Mouse (Mus musculus): ENCODE measurements around the gene Emg1. TPM values are rescaled to one million over a fixed set of nuclear protein-coding genes. Genes with fewer than 3 reads are reported as not detected.

Emg1 gene
- polyA plus RNA-seq, 1 experiment: 118 TPM

DNA sequence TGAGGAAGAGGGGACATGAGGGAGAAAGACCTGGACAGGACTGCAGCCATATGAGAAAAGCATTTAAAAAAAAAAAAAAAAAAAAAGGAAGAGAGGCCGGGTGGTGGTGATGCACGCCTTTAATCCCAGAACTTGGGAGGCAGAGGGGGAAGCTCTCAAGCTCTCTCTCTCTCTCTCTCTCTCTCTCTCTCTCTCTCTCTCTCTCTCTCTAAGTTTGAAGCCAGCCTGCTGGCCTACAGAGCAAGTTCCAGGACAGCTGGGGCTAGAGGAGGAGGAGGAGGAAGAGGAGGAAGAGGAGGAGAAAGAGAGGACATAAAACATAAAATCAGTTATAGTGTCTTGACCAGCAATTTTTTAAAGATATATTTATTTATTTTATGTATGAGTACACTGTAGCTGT lies 53.9 kb downstream of the Emg1 start:
- H3K4me1 ChIP-seq (ENCODE audit: control insufficient read depth, insufficient read depth, low read length): no peaks in the 10 kb centered on the region
- H3K9ac ChIP-seq (ENCODE audit: low read depth, poor library complexity, severe bottlenecking): no peak overlapping the region
- no peaks in the 10 kb centered on the region for H3K27me3 ChIP-seq (ENCODE audit: control insufficient read depth, insufficient read depth, low read length, poor library complexity, severe bottlenecking)
- H3K9me3 ChIP-seq (replicated peaks; ENCODE audit: control insufficient read depth, insufficient read depth, low read length, poor library complexity, severe bottlenecking): peaks cover 4% of the 10 kb centered on the region
- no peak overlapping the region for H3K27ac ChIP-seq (ENCODE audit: insufficient read depth, low read length)
- TF ChIP-seq POLR2A (IDR thresholded peaks at IDR 0.05; ENCODE audit: insufficient read depth, low read length) (no peak), EP300 (IDR thresholded peaks at IDR 0.05; ENCODE audit: insufficient read depth, low read depth, low read length) (no peak), CTCF (IDR thresholded peaks at IDR 0.05; ENCODE audit: low read depth, low read length) (no peak)
- no peak overlapping the region for H3K4me3 ChIP-seq (ENCODE audit: low read depth, low read length)
- no peaks in the 10 kb centered on the region for H3K36me3 ChIP-seq (ENCODE audit: control insufficient read depth, insufficient read depth, low read length, poor library complexity, severe bottlenecking)

- H3K4me1 ChIP-seq (ENCODE audit: control insufficient read depth, insufficient read depth, low read length): no peaks in the 10 kb centered on the region
- no peak overlapping the region for H3K27ac ChIP-seq (ENCODE audit: insufficient read depth, low read length)
- peaks cover 8% of the 10 kb centered on the region for H3K9me3 ChIP-seq (replicated peaks; ENCODE audit: control insufficient read depth, insufficient read depth, low read length, poor library complexity, severe bottlenecking)
- no peak overlapping the region for H3K9ac ChIP-seq (ENCODE audit: low read depth, poor library complexity, severe bottlenecking)
- no peak overlapping the region for H3K4me3 ChIP-seq (ENCODE audit: low read depth, low read length)
- no peaks in the 10 kb centered on the region for H3K36me3 ChIP-seq (ENCODE audit: control insufficient read depth, insufficient read depth, low read length, poor library complexity, severe bottlenecking)
- TF ChIP-seq EP300 (IDR thresholded peaks at IDR 0.05; ENCODE audit: insufficient read depth, low read depth, low read length) (no peak), CTCF (IDR thresholded peaks at IDR 0.05; ENCODE audit: low read depth, low read length) (no peak), POLR2A (IDR thresholded peaks at IDR 0.05; ENCODE audit: insufficient read depth, low read length) (no peak)
- H3K27me3 ChIP-seq (ENCODE audit: control insufficient read depth, insufficient read depth, low read length, poor library complexity, severe bottlenecking): no peaks in the 10 kb centered on the region; the same call in 1 of the 2 replicates
Observed at GRCm38 (mm10) chr6:124655893-124656292, 56.1 kb downstream of the Emg1 start.

Other genes starting within 250 kb of the Emg1 start
- gene Clstn3, start 247.4 kb downstream of the Emg1 start, polyA plus RNA-seq (2011; ENCODE audit: insufficient read depth, insufficient read length, low read depth, missing spikeins): 17.1 and 25.6 TPM in 2 replicates
- 0.79 and 1.3 TPM in 2 replicates for gene C1rl, start 219.1 kb downstream of the Emg1 start, polyA plus RNA-seq (2011; ENCODE audit: insufficient read depth, insufficient read length, low read depth, missing spikeins)
- 0.27 TPM in 1 of 2 replicates, not detected in the other for gene C1ra, start 199.8 kb downstream of the Emg1 start, polyA plus RNA-seq (2011; ENCODE audit: insufficient read depth, insufficient read length, low read depth, missing spikeins)
- 3.4 and 3.9 TPM in 2 replicates for gene C1s1, start 169.8 kb downstream of the Emg1 start, polyA plus RNA-seq (2011; ENCODE audit: insufficient read depth, insufficient read length, low read depth, missing spikeins)
- not detected in 2 replicates for gene C1rb, start 141.9 kb downstream of the Emg1 start, polyA plus RNA-seq (2011; ENCODE audit: insufficient read depth, insufficient read length, low read depth, missing spikeins)
- gene C1s2, start 76.1 kb downstream of the Emg1 start, polyA plus RNA-seq (2011; ENCODE audit: insufficient read depth, insufficient read length, low read depth, missing spikeins): 0.49 TPM in 1 of 2 replicates, not detected in the other
- gene Lpcat3, start 49.2 kb downstream of the Emg1 start, polyA plus RNA-seq (2011; ENCODE audit: insufficient read depth, insufficient read length, low read depth, missing spikeins): 69.3 and 73.8 TPM in 2 replicates
- gene Phb2, start 158 bp upstream of the Emg1 start, polyA plus RNA-seq (2011; ENCODE audit: insufficient read depth, insufficient read length, low read depth, missing spikeins): 329 and 331 TPM in 2 replicates
- 15.4 and 32.3 TPM in 2 replicates for gene Ptpn6, start 26.5 kb upstream of the Emg1 start, polyA plus RNA-seq (2011; ENCODE audit: insufficient read depth, insufficient read length, low read depth, missing spikeins)
- 93.5 and 105 TPM in 2 replicates for gene Grcc10, start 29.2 kb upstream of the Emg1 start, polyA plus RNA-seq (2011; ENCODE audit: insufficient read depth, insufficient read length, low read depth, missing spikeins)
- 0.59 TPM in 1 of 2 replicates, not detected in the other for gene Gm45234, start 43.8 kb upstream of the Emg1 start, polyA plus RNA-seq (2011; ENCODE audit: insufficient read depth, insufficient read length, low read depth, missing spikeins)
- 32.0 and 35.2 TPM in 2 replicates for gene Atn1, start 44.3 kb upstream of the Emg1 start, polyA plus RNA-seq (2011; ENCODE audit: insufficient read depth, insufficient read length, low read depth, missing spikeins)
- 7.4 and 8.3 TPM in 2 replicates for gene Eno2, start 57.5 kb upstream of the Emg1 start, polyA plus RNA-seq (2011; ENCODE audit: insufficient read depth, insufficient read length, low read depth, missing spikeins)
- 0.84 TPM in 1 of 2 replicates, not detected in the other for gene Lrrc23, start 67.5 kb upstream of the Emg1 start, polyA plus RNA-seq (2011; ENCODE audit: insufficient read depth, insufficient read length, low read depth, missing spikeins)
- 4.6 and 5.4 TPM in 2 replicates for gene Spsb2, start 96.5 kb upstream of the Emg1 start, polyA plus RNA-seq (2011; ENCODE audit: insufficient read depth, insufficient read length, low read depth, missing spikeins)
- gene Tpi1, start 102.1 kb upstream of the Emg1 start, polyA plus RNA-seq (2011; ENCODE audit: insufficient read depth, insufficient read length, low read depth, missing spikeins): 377 and 389 TPM in 2 replicates
- gene Usp5, start 117.3 kb upstream of the Emg1 start, polyA plus RNA-seq (2011; ENCODE audit: insufficient read depth, insufficient read length, low read depth, missing spikeins): 80.9 and 85.2 TPM in 2 replicates
- 162 and 187 TPM in 2 replicates for gene Cdca3, start 117.4 kb upstream of the Emg1 start, polyA plus RNA-seq (2011; ENCODE audit: insufficient read depth, insufficient read length, low read depth, missing spikeins)
- not detected in 2 replicates for gene Gnb3, start 128.1 kb upstream of the Emg1 start, polyA plus RNA-seq (2011; ENCODE audit: insufficient read depth, insufficient read length, low read depth, missing spikeins)
- 3.1 and 3.6 TPM in 2 replicates for gene P3h3, start 145.6 kb upstream of the Emg1 start, polyA plus RNA-seq (2011; ENCODE audit: insufficient read depth, insufficient read length, low read depth, missing spikeins)
- 2.4 and 3.2 TPM in 2 replicates for gene Gpr162, start 151.8 kb upstream of the Emg1 start, polyA plus RNA-seq (2011; ENCODE audit: insufficient read depth, insufficient read length, low read depth, missing spikeins)
- not detected in 2 replicates for gene Cd4, start 176.0 kb upstream of the Emg1 start, polyA plus RNA-seq (2011; ENCODE audit: insufficient read depth, insufficient read length, low read depth, missing spikeins)
- gene Lag3, start 199.5 kb upstream of the Emg1 start, polyA plus RNA-seq (2011; ENCODE audit: insufficient read depth, insufficient read length, low read depth, missing spikeins): 4.0 and 5.9 TPM in 2 replicates
- gene Ptms, start 207.9 kb upstream of the Emg1 start, polyA plus RNA-seq (2011; ENCODE audit: insufficient read depth, insufficient read length, low read depth, missing spikeins): 382 and 383 TPM in 2 replicates
- 263 and 294 TPM in 2 replicates for gene Mlf2, start 219.2 kb upstream of the Emg1 start, polyA plus RNA-seq (2011; ENCODE audit: insufficient read depth, insufficient read length, low read depth, missing spikeins)

All from ES-Bruce4 (cell line).